Mouse (Mus musculus): Measurements from ENCODE around the gene Gm49398.

The Gm49398 gene

GRCm38 (mm10) chr13:61288739-61289138, at the start of gene Gm49398:
Gene Gm49398 (minus strand): TSS chr13:61288839.
- DNase-seq (ENCODE audit: low spot score), result no peak

- DNase-seq (ENCODE audit: low spot score), result no peak
Observed at GRCm38 (mm10) chr13:61255258-61255657, 33.4 kb downstream of the Gm49398 start, which contains the start of gene Cts8. Gene Cts8 (minus strand): TSS chr13:61255358.

GRCm38 (mm10) chr13:61241076-61241947, 47.3 kb downstream of the Gm49398 start:
- no peak for DNase-seq (ENCODE audit: low spot score)

GRCm38 (mm10) chr13:61203310-61203709, 85.3 kb downstream of the Gm49398 start, which contains the start of gene Cts6:
Gene Cts6 (minus strand): TSS chr13:61203410.
- no peak for DNase-seq (ENCODE audit: low spot score)
